Mouse (Mus musculus): ENCODE results near the gene Npff.

DNA sequence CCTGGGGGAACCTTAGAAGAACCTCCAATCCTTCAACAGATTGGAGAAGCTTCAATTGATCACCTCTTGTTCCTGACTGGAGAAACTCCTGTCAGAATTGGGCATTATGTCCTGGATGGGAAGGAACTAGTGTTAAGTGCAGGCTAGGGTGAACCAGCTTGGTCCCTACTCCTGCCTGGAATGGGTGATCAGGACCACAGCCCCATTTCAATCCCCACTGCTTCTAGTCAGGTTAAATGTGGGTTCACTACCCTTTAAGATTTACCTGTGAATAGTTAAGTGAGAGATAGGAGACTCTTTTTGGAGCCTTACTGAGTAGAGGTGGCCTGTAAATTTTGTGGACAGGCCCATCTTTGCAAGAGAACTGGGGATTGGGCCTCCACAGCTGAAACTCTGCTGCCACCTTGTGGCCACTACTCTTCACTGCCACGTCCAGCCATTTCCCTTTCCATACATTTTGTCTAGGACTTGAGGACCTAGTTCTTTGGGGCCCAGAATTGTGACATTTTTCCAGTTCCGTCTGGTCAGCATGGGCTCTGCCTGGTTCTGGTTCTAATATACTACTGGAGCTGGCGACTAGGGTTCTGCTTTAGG lies at the start of gene Npff:
- peak; percentile 92 for TF ChIP-seq CTCF (IDR thresholded peaks at IDR 0.05; ENCODE audit: low read depth, low read length)
- no peak for TF ChIP-seq POLR2A (IDR thresholded peaks at IDR 0.05; ENCODE audit: borderline replicate concordance, low read depth, low read length)
